In genomic region chr19:6104476-6104875, GRCm38 (mm10) we compare ENCODE assay signal across 23 mouse cellular contexts. TPM values are rescaled to one million over a fixed set of nuclear protein-coding genes. Genes with fewer than 3 reads are reported as not detected.
DNase-seq lines count a peak whose midpoint lies in the region; ATAC-seq and TF ChIP-seq lines count a peak whose summit lies in the region.
"Had no signal": no experiment of that assay in that cellular context is flagged by ENCODE, and none has a peak within 500 bp of the region (broad histone marks: within the 10 kb centered on the region; RNA-seq: fewer than 3 reads in every experiment).

No protein-coding gene starts in this region.

- no peaks in the 10 kb centered on the region for H3K9me3 ChIP-seq in forebrain, embryonic 13.5 days (replicated peaks)
- no peaks in the 10 kb centered on the region for H3K9me3 ChIP-seq in forebrain, embryonic 15.5 days
- no peaks in the 10 kb centered on the region for H3K9me3 ChIP-seq in neural tube, embryonic 13.5 days
- H3K9me3 ChIP-seq in liver, postnatal 0 days (ENCODE audit: low read length) = no peaks in the 10 kb centered on the region
- no peaks in the 10 kb centered on the region for H3K9me3 ChIP-seq in hindbrain, embryonic 16.5 days (ENCODE audit: control insufficient read depth, low read length)
- H3K9me3 ChIP-seq: embryonic facial prominence, embryonic 15.5 days; forebrain, embryonic 10.5 days; stomach, embryonic 15.5 days had no signal

- no peaks in the 10 kb centered on the region for H3K27me3 ChIP-seq in forebrain, embryonic 13.5 days
- no peaks in the 10 kb centered on the region for H3K27me3 ChIP-seq in forebrain, embryonic 15.5 days
- H3K27me3 ChIP-seq in neural tube, embryonic 13.5 days = no peaks in the 10 kb centered on the region
- no peaks in the 10 kb centered on the region for H3K27me3 ChIP-seq in liver, postnatal 0 days (ENCODE audit: insufficient read depth, low read length)
- no peaks in the 10 kb centered on the region for H3K27me3 ChIP-seq in hindbrain, embryonic 16.5 days (replicated peaks; ENCODE audit: control insufficient read depth, insufficient read depth, low read length)
- H3K27me3 ChIP-seq: embryonic facial prominence, embryonic 15.5 days; stomach, embryonic 15.5 days had no signal

- peak overlapping the region; percentile 13; the same call in 1 of the 2 replicates for H3K9ac ChIP-seq in forebrain, embryonic 13.5 days
- no peak overlapping the region for H3K9ac ChIP-seq in forebrain, embryonic 15.5 days (replicated peaks)
- 0 out of 2 replicates have a peak overlapping the region, but pooled peaks have one; percentile 8 for H3K9ac ChIP-seq in neural tube, embryonic 13.5 days
- H3K9ac ChIP-seq in liver, postnatal 0 days (replicated peaks) = no peak overlapping the region; the same call in 1 of the 2 replicates
- no peak overlapping the region for H3K9ac ChIP-seq in hindbrain, embryonic 16.5 days (ENCODE audit: low read depth, low read length)
- H3K9ac ChIP-seq: embryonic facial prominence, embryonic 15.5 days; stomach, embryonic 15.5 days had no signal

- TF ChIP-seq EP300 in liver, postnatal 0 days (IDR thresholded peaks at IDR 0.05; ENCODE audit: low read depth) = no peak

- no peak overlapping the region for H3K27ac ChIP-seq in forebrain, embryonic 13.5 days
- H3K27ac ChIP-seq in forebrain, embryonic 15.5 days (replicated peaks) = no peak overlapping the region
- H3K27ac ChIP-seq in neural tube, embryonic 13.5 days (replicated peaks) = no peak overlapping the region
- H3K27ac ChIP-seq in liver, postnatal 0 days (ENCODE audit: low read depth) = 0 out of 2 replicates have a peak overlapping the region, but pooled peaks have one; percentile 9
- no peak overlapping the region for H3K27ac ChIP-seq in hindbrain, embryonic 16.5 days (ENCODE audit: low read depth, low read length)
- H3K27ac ChIP-seq: embryonic facial prominence, embryonic 15.5 days; forebrain, embryonic 10.5 days; stomach, embryonic 15.5 days had no signal

- no peaks in the 10 kb centered on the region for H3K4me1 ChIP-seq in forebrain, embryonic 13.5 days
- H3K4me1 ChIP-seq in forebrain, embryonic 15.5 days = no peaks in the 10 kb centered on the region
- no peaks in the 10 kb centered on the region for H3K4me1 ChIP-seq in neural tube, embryonic 13.5 days (replicated peaks)
- H3K4me1 ChIP-seq in liver, postnatal 0 days (ENCODE audit: insufficient read depth) = peaks cover 29% of the 10 kb centered on the region
- H3K4me1 ChIP-seq in hindbrain, embryonic 16.5 days (ENCODE audit: control insufficient read depth, insufficient read depth, low read depth, low read length) = no peaks in the 10 kb centered on the region
- H3K4me1 ChIP-seq: embryonic facial prominence, embryonic 15.5 days; stomach, embryonic 15.5 days had no signal

- WGBS in forebrain, embryonic 13.5 days = 86% methylated on average over 4 of the region's 4 CpGs
- WGBS in forebrain, embryonic 15.5 days = 90% methylated on average over 4 of the region's 4 CpGs
- 94% methylated on average over 4 of the region's 4 CpGs for WGBS in neural tube, embryonic 13.5 days
- WGBS in liver, postnatal 0 days (ENCODE audit: insufficient replicate concordance) = 49% methylated on average over 4 of the region's 4 CpGs
- WGBS in hindbrain, embryonic 16.5 days = 84% methylated on average over 4 of the region's 4 CpGs

- no peak overlapping the region for H3K4me3 ChIP-seq in forebrain, embryonic 13.5 days
- H3K4me3 ChIP-seq in forebrain, embryonic 15.5 days = no peak overlapping the region
- no peak overlapping the region for H3K4me3 ChIP-seq in neural tube, embryonic 13.5 days
- no peak overlapping the region for H3K4me3 ChIP-seq in liver, postnatal 0 days (ENCODE audit: low read depth, low read length)
- H3K4me3 ChIP-seq in hindbrain, embryonic 16.5 days (ENCODE audit: low read length) = no peak overlapping the region
- H3K4me3 ChIP-seq: embryonic facial prominence, embryonic 15.5 days; forebrain, embryonic 10.5 days; stomach, embryonic 15.5 days had no signal

- no peak for TF ChIP-seq CTCF in liver, postnatal 0 days (IDR thresholded peaks at IDR 0.05; ENCODE audit: low read depth)

- no peak overlapping the region for H3K4me2 ChIP-seq in forebrain, embryonic 13.5 days
- no peak overlapping the region for H3K4me2 ChIP-seq in forebrain, embryonic 15.5 days (replicated peaks)
- H3K4me2 ChIP-seq in neural tube, embryonic 13.5 days = no peak overlapping the region
- H3K4me2 ChIP-seq in liver, postnatal 0 days (ENCODE audit: low read depth, low read length) = no peak overlapping the region
- H3K4me2 ChIP-seq in hindbrain, embryonic 16.5 days (ENCODE audit: low read length) = no peak overlapping the region
- H3K4me2 ChIP-seq: embryonic facial prominence, embryonic 15.5 days; stomach, embryonic 15.5 days had no signal

- no peak for DNase-seq in neural tube, embryonic 10.5 days (ENCODE audit: extremely low spot score, low spot score)
- DNase-seq in liver, postnatal 0 days = no peak
- DNase-seq in layer of hippocampus, adult 11-12 months (ENCODE audit: low spot score) = no peak
- no peak for DNase-seq in heart, adult 8-10 months (ENCODE audit: low spot score)
- DNase-seq: adrenal gland, postnatal 36 days; cerebellum, adult 9-11 months; embryo, embryonic 11 days; gastrocnemius, postnatal 10 days; layer of hippocampus, postnatal 36 days; lung, postnatal 14 days; right cerebral cortex, adult 18-20 months; spleen, adult 18-20 months had no signal

- peaks cover 5% of the 10 kb centered on the region; the same call in 1 of the 2 replicates for H3K36me3 ChIP-seq in forebrain, embryonic 13.5 days (ENCODE audit: poor library complexity, severe bottlenecking)
- H3K36me3 ChIP-seq in forebrain, embryonic 15.5 days = no peaks in the 10 kb centered on the region
- no peaks in the 10 kb centered on the region for H3K36me3 ChIP-seq in neural tube, embryonic 13.5 days
- no peaks in the 10 kb centered on the region for H3K36me3 ChIP-seq in liver, postnatal 0 days (replicated peaks; ENCODE audit: insufficient read depth, low read length)
- no peaks in the 10 kb centered on the region for H3K36me3 ChIP-seq in hindbrain, embryonic 16.5 days (ENCODE audit: control insufficient read depth, insufficient read depth, low read length)
- H3K36me3 ChIP-seq: embryonic facial prominence, embryonic 15.5 days; stomach, embryonic 15.5 days had no signal

- no peak for ATAC-seq in forebrain, embryonic 13.5 days
- ATAC-seq in forebrain, embryonic 15.5 days (replicated peaks) = no peak
- ATAC-seq in neural tube, embryonic 13.5 days (ENCODE audit: low read depth) = no peak
- ATAC-seq in liver, postnatal 0 days = no peak
- no peak for ATAC-seq in hindbrain, embryonic 16.5 days

RNA-seq across cellular contexts. Expression of gene Naaladl1, which starts 1.1 kb away (rescaled TPM):
- polyA plus RNA-seq in forebrain, embryonic 13.5 days (2015; fragmentation: Nextera tagmentation; extraction: Ambion mirVana) = 0.43 and 0.87 TPM in 2 replicates
- polyA plus RNA-seq in forebrain, embryonic 15.5 days (2015; fragmentation: Nextera tagmentation; extraction: Ambion mirVana) = 0.33 and 0.53 TPM in 2 replicates
- polyA plus RNA-seq in neural tube, embryonic 13.5 days (2015; fragmentation: Nextera tagmentation; extraction: Ambion mirVana) = 0.23 and 0.32 TPM in 2 replicates
- polyA plus RNA-seq in liver, postnatal 0 days (2015; fragmentation: Nextera tagmentation; extraction: Ambion mirVana) = 0.46 and 0.63 TPM in 2 replicates
- not detected for total RNA-seq in heart, adult 8-10 months (2022)
- polyA plus RNA-seq in hindbrain, embryonic 16.5 days (2015; fragmentation: Nextera tagmentation; extraction: Ambion mirVana) = 0.41 and 0.43 TPM in 2 replicates
- total RNA-seq: heart, postnatal 25 days had no signal

RNA-seq across cellular contexts. Expression of gene AC131692.1, which starts 10.3 kb away (rescaled TPM):
- 0.36 and 0.63 TPM in 2 replicates for polyA plus RNA-seq in forebrain, embryonic 13.5 days (2015; fragmentation: Nextera tagmentation; extraction: Ambion mirVana)
- 0.31 and 0.37 TPM in 2 replicates for polyA plus RNA-seq in forebrain, embryonic 15.5 days (2015; fragmentation: Nextera tagmentation; extraction: Ambion mirVana)
- polyA plus RNA-seq in neural tube, embryonic 13.5 days (2015; fragmentation: Nextera tagmentation; extraction: Ambion mirVana) = not detected in 2 replicates
- polyA plus RNA-seq in liver, postnatal 0 days (2015; fragmentation: Nextera tagmentation; extraction: Ambion mirVana) = not detected in 2 replicates
- total RNA-seq in heart, adult 8-10 months (2022) = not detected
- polyA plus RNA-seq in hindbrain, embryonic 16.5 days (2015; fragmentation: Nextera tagmentation; extraction: Ambion mirVana) = not detected in 2 replicates
- total RNA-seq: adrenal gland, postnatal 36 days; heart, postnatal 25 days; layer of hippocampus, adult 18-20 months; layer of hippocampus, postnatal 36 days; left cerebral cortex, postnatal 36 days had no signal
- polyA plus RNA-seq: embryonic facial prominence, embryonic 15.5 days; frontal cortex, adult 2 months had no signal

RNA-seq across cellular contexts. Expression of gene Sac3d1, which starts 14.0 kb away (rescaled TPM):
- 45.4 and 46.4 TPM in 2 replicates for polyA plus RNA-seq in forebrain, embryonic 13.5 days (2015; fragmentation: Nextera tagmentation; extraction: Ambion mirVana)
- polyA plus RNA-seq in forebrain, embryonic 15.5 days (2015; fragmentation: Nextera tagmentation; extraction: Ambion mirVana) = 53.5 and 56.5 TPM in 2 replicates
- polyA plus RNA-seq in neural tube, embryonic 13.5 days (2015; fragmentation: Nextera tagmentation; extraction: Ambion mirVana) = 44.7 and 46.9 TPM in 2 replicates
- 15.0 and 15.6 TPM in 2 replicates for polyA plus RNA-seq in liver, postnatal 0 days (2015; fragmentation: Nextera tagmentation; extraction: Ambion mirVana)
- total RNA-seq in heart, adult 8-10 months (2022) = 10 to 100 TPM in 1 of 4 experiments, 1 to 10 TPM in 3; 8.0 to 10.4 (median 9.0) TPM
- polyA plus RNA-seq in hindbrain, embryonic 16.5 days (2015; fragmentation: Nextera tagmentation; extraction: Ambion mirVana) = 48.5 and 53.9 TPM in 2 replicates

RNA-seq across cellular contexts. Expression of gene Cdca5, which starts 19.7 kb away (rescaled TPM):
- 44.6 and 45.8 TPM in 2 replicates for polyA plus RNA-seq in forebrain, embryonic 13.5 days (2015; fragmentation: Nextera tagmentation; extraction: Ambion mirVana)
- 19.3 and 22.3 TPM in 2 replicates for polyA plus RNA-seq in forebrain, embryonic 15.5 days (2015; fragmentation: Nextera tagmentation; extraction: Ambion mirVana)
- polyA plus RNA-seq in neural tube, embryonic 13.5 days (2015; fragmentation: Nextera tagmentation; extraction: Ambion mirVana) = 6.4 and 7.3 TPM in 2 replicates
- 13.5 and 15.0 TPM in 2 replicates for polyA plus RNA-seq in liver, postnatal 0 days (2015; fragmentation: Nextera tagmentation; extraction: Ambion mirVana)
- under 1 TPM in 1 of 4 experiments, not detected in 3; 0.16 TPM for total RNA-seq in heart, adult 8-10 months (2022)
- 6.8 and 7.7 TPM in 2 replicates for polyA plus RNA-seq in hindbrain, embryonic 16.5 days (2015; fragmentation: Nextera tagmentation; extraction: Ambion mirVana)
- total RNA-seq: layer of hippocampus, adult 18-20 months; left cerebral cortex, postnatal 36 days had no signal

RNA-seq across cellular contexts. Expression of gene Zfpl1, which starts 19.7 kb away (rescaled TPM):
- 71.7 and 76.6 TPM in 2 replicates for polyA plus RNA-seq in forebrain, embryonic 13.5 days (2015; fragmentation: Nextera tagmentation; extraction: Ambion mirVana)
- 80.8 and 83.5 TPM in 2 replicates for polyA plus RNA-seq in forebrain, embryonic 15.5 days (2015; fragmentation: Nextera tagmentation; extraction: Ambion mirVana)
- polyA plus RNA-seq in neural tube, embryonic 13.5 days (2015; fragmentation: Nextera tagmentation; extraction: Ambion mirVana) = 73.2 and 85.7 TPM in 2 replicates
- 16.9 and 19.9 TPM in 2 replicates for polyA plus RNA-seq in liver, postnatal 0 days (2015; fragmentation: Nextera tagmentation; extraction: Ambion mirVana)
- total RNA-seq in heart, adult 8-10 months (2022) = 10 to 100 TPM; 15.4 to 20.8 (median 17.4) TPM
- polyA plus RNA-seq in hindbrain, embryonic 16.5 days (2015; fragmentation: Nextera tagmentation; extraction: Ambion mirVana) = 74.8 and 77.4 TPM in 2 replicates

Comparison
In these comparisons a context has a peak if more than half of its experiments do, and no peak if none do; other contexts are left out.
1. H3K9ac ChIP-seq: peak in forebrain, embryonic 13.5 days (single experiment) and neural tube, embryonic 13.5 days (single experiment); none in forebrain, embryonic 15.5 days (single experiment), liver, postnatal 0 days (single experiment) and hindbrain, embryonic 16.5 days (single experiment).